Mouse (Mus musculus): Measurements from ENCODE around the gene Olfr229. TPM values are rescaled to one million over a fixed set of nuclear protein-coding genes. Genes with fewer than 3 reads are reported as not detected.
"Not testable (repeated sequence)": the region's sequence is repeated elsewhere in the genome, so short reads cannot be mapped to it uniquely, and the experiment has no call there.

Olfr229 gene
- not detected for total RNA-seq (2021)
- long read RNA-seq, experiment 1, result 0 reads
- long read RNA-seq, experiment 2, result 0 reads

DNA sequence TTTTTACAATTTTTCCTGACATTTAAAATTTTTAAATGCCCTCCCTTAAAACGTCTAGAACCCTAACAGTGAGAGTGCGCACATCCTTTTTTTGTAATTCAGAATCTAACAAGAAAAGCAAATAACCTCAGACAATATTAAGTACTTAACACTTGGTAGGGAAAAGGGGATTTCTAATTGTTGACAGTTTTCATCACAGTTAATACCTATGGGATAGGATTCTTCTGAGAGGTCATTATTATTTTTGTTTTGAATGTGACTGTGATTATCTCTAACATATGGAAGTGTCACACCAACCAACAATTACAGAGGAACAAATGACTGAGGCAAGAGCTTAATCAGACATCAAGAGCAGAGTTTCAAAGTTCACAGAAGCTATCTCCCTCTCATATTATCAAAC, at the start of gene Olfr229:
Gene Olfr229 (plus strand): TSS at position 301 of the 400 bp plus-strand sequence.
- Histone ChIP-seq H3K27ac (no peak within 1 kb of the TSS), H3K4me3 (no peak within 1 kb of the TSS)
- intact Hi-C loops (cut with DNase I), result no loop called here
- TF ChIP-seq CTCF (IDR thresholded peaks at IDR 0.05), result no peak
- no peak for DNase-seq

DNA sequence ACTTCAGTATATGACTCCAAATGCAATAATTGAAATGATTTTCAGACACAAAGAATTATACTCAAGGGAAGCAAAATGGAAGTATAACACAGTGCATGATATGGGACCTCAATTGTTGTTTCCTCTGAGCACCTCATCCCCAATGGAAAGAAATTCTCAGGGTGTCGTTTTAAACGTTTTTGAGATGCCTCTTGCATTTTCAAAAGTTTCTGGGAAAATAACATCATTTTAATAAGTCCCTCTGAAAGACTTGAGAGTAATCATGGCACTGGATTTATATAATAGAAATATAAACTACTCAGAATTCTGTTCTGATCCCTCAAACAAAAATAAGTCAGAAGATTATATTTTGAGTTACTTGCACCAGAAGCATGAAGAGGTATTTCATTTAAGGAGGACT, 41.0 kb upstream of the Olfr229 start, which contains the start of gene Olfr972:
Gene Olfr972 (plus strand): TSS at position 301 of the 400 bp plus-strand sequence.
- no peak for DNase-seq
- Histone ChIP-seq H3K27ac (no peak within 1 kb of the TSS), H3K4me3 (no peak within 1 kb of the TSS)
- intact Hi-C loops (cut with DNase I), result no loop called here
- no peak for TF ChIP-seq CTCF (IDR thresholded peaks at IDR 0.05)

DNA sequence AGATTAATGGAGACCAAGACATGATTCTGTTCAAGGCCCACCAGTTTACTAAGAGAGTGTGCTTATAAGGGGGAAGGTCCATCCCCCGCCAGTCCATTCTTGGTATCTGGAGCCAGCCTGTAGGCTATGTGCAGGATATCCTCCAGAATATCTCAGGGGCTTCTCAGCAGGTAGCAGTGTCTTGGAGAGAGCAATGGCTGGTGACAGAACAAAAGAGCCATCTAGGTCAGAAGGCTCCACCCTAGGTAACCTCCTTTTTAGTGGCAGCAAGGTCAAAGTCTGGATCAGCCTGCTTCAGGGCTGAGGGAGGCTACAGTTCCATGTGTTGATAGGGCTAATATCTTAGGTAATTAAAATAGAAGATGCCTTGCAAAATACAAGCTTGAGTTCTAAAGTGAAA, 35.1 kb upstream of the Olfr229 start:
- DNase-seq; H3K4me3 ChIP-seq; intact Hi-C loops (cut with DNase I); H3K27ac ChIP-seq: not testable (repeated sequence)

GRCm38 (mm10) chr9:39877541-39878396, 29.4 kb upstream of the Olfr229 start:
- intact Hi-C loops (cut with DNase I); H3K27ac ChIP-seq; DNase-seq; H3K4me3 ChIP-seq: not testable (repeated sequence)

DNA sequence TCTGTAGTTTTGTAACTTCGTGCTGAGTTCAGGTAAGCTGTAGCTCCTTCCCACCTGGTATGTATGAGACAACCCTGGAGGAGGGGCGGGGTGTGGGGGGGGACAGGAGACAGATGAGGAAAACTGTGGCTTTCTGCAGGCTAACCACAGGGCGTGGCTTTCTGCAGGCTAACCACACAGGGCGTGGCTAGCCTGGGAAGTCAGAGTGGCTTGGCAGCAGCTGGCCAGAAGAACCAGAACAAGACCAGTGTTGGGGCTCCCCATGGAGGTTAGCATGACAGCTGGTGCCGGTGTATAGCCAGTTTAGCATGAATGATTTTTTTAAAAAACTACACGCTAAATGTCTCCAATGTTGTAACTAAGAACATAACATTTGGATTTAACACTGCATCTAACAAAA, 2.0 kb upstream of the Olfr229 start:
- no peak for TF ChIP-seq CTCF (IDR thresholded peaks at IDR 0.05)
- Histone ChIP-seq H3K27ac (no peak overlapping the region), H3K4me3 (no peak overlapping the region)
- DNase-seq, result no peak
- intact Hi-C loops (cut with DNase I), result no loop called here

- no peak for DNase-seq
- intact Hi-C loops (cut with DNase I), result no loop called here
- Histone ChIP-seq H3K4me3 (no peak overlapping the region), H3K27ac (no peak overlapping the region)
- TF ChIP-seq CTCF (IDR thresholded peaks at IDR 0.05), result no peak
Observed at GRCm38 (mm10) chr9:39909939-39910338, 2.8 kb downstream of the Olfr229 start.

GRCm38 (mm10) chr9:39927975-39928836, 21.1 kb downstream of the Olfr229 start:
- H3K27ac ChIP-seq; H3K4me3 ChIP-seq; intact Hi-C loops (cut with DNase I); DNase-seq: not testable (repeated sequence)

- DNase-seq; intact Hi-C loops (cut with DNase I); H3K27ac ChIP-seq; H3K4me3 ChIP-seq: not testable (repeated sequence)
Observed at GRCm38 (mm10) chr9:39928837-39929236, 21.7 kb downstream of the Olfr229 start.

- Histone ChIP-seq H3K27ac (no peak within 1 kb of the TSS), H3K4me3 (no peak within 1 kb of the TSS)
- DNase-seq, result no peak
- no peak for TF ChIP-seq CTCF (IDR thresholded peaks at IDR 0.05)
- intact Hi-C loops (cut with DNase I), result no loop called here
Observed at GRCm38 (mm10) chr9:39937201-39937600, 30.1 kb downstream of the Olfr229 start, which contains the start of gene Olfr974. TSS of gene Olfr974 (plus strand) at chr9:39937501.

GRCm38 (mm10) chr9:39951946-39952345, 44.8 kb downstream of the Olfr229 start, which contains the start of gene Olfr975:
TSS of gene Olfr975 (minus strand) at chr9:39952046.
- intact Hi-C loops (cut with DNase I), result no loop called here
- no peak for DNase-seq
- Histone ChIP-seq H3K27ac (no peak within 1 kb of the TSS), H3K4me3 (no peak within 1 kb of the TSS)
- no peak for TF ChIP-seq CTCF (IDR thresholded peaks at IDR 0.05)

- intact Hi-C loops (cut with DNase I), result not testable (repeated sequence)
Observed at GRCm38 (mm10) chr9:39961033-39961432, 53.9 kb downstream of the Olfr229 start, which contains the start of gene Olfr976. TSS of gene Olfr976 (minus strand) at chr9:39961133.

More at GRCm38 (mm10) chr9:39961033-39961432, 53.9 kb downstream of the Olfr229 start, which contains the start of gene Olfr976:
- H3K27ac ChIP-seq, H3K4me3 ChIP-seq, DNase-seq: not testable (repeated sequence)

Other genes starting within 250 kb of the Olfr229 start
- gene Olfr963, start 240.1 kb upstream of the Olfr229 start, total RNA-seq (2021), result not detected
- gene Olfr149, start 200.2 kb upstream of the Olfr229 start, total RNA-seq (2021), result not detected
- not detected for gene Olfr965, start 196.0 kb upstream of the Olfr229 start, total RNA-seq (2021)
- not detected for gene Olfr150, start 176.4 kb upstream of the Olfr229 start, total RNA-seq (2021)
- not detected for gene Olfr967, start 161.1 kb upstream of the Olfr229 start, total RNA-seq (2021)
- not detected for gene Olfr968, start 124.1 kb upstream of the Olfr229 start, total RNA-seq (2021)
- gene Olfr969, start 116.4 kb upstream of the Olfr229 start, total RNA-seq (2021), result not detected
- not detected for gene Olfr970, start 98.5 kb upstream of the Olfr229 start, total RNA-seq (2021)
- gene Olfr971, start 70.5 kb upstream of the Olfr229 start, total RNA-seq (2021), result not detected
- gene Olfr972, start 40.9 kb upstream of the Olfr229 start, total RNA-seq (2021), result not detected
- gene Olfr974, start 30.2 kb downstream of the Olfr229 start, total RNA-seq (2021), result not detected
- not detected for gene Olfr975, start 44.7 kb downstream of the Olfr229 start, total RNA-seq (2021)
- gene Olfr976, start 53.8 kb downstream of the Olfr229 start, total RNA-seq (2021), result not detected
- not detected for gene Olfr978, start 84.8 kb downstream of the Olfr229 start, total RNA-seq (2021)
- gene Olfr979, start 96.1 kb downstream of the Olfr229 start, total RNA-seq (2021), result not detected
- not detected for gene Olfr980, start 102.2 kb downstream of the Olfr229 start, total RNA-seq (2021)
- gene Olfr981, start 114.1 kb downstream of the Olfr229 start, total RNA-seq (2021), result not detected
- gene Olfr982, start 166.5 kb downstream of the Olfr229 start, total RNA-seq (2021), result not detected
- not detected for gene Olfr983, start 186.3 kb downstream of the Olfr229 start, total RNA-seq (2021)
- gene Olfr984, start 206.9 kb downstream of the Olfr229 start, total RNA-seq (2021), result not detected
- not detected for gene Olfr985, start 222.8 kb downstream of the Olfr229 start, total RNA-seq (2021)
- not detected for gene Tmem225, start 240.8 kb downstream of the Olfr229 start, total RNA-seq (2021)